Mouse (Mus musculus) cortical plate, adult 2 months (tissue): ENCODE results near the gene Bcl9.

Experiments
- CTCF ChIP-seq: fragments of 200-500 bp; IDR thresholded peaks from 2 replicates; pipeline ENCODE4 v1.5.1; 2011; ENCODE audit warnings: mild to moderate bottlenecking, control low read depth, low read length; ENCODE audit not compliant: insufficient read depth; ENCODE audit errors: extremely low read depth
- POLR2A ChIP-seq: fragments of 200-500 bp; IDR thresholded peaks from 2 replicates; pipeline ENCODE4 v1.6.1; 2011; ENCODE audit warnings: mild to moderate bottlenecking, low read length, control low read depth; ENCODE audit not compliant: insufficient read depth; ENCODE audit errors: extremely low read depth

DNA sequence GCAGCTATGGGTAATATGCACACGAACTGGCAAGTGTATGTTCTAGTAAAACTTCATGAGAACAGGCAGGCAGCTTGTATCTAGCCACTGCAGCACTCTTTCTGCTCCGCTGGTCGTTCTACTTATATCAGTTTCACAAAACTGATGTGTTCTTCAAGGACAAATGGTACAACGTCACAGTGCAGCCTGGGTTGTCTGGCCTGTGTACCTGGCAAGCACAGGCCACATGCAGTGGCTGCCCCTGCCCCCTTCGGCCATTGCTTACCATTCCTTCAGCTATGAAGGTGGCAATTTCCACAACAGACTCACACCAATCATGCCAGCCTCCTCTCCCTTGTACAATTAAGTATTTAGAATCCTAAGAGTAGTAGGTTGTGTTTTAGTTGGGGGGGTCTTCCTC is 125.1 kb downstream of the Bcl9 start:
- no peak for TF ChIP-seq CTCF
- TF ChIP-seq POLR2A = no peak
